Mouse (Mus musculus): ENCODE data around the gene St6gal1. TPM values are rescaled to one million over a fixed set of nuclear protein-coding genes. Genes with fewer than 3 reads are reported as not detected.
A peak's percentile ranks its signal among the peaks of the same experiment; 100 is the strongest.

Gene St6gal1
- polyA plus RNA-seq, 1 experiment = 31.5 TPM

DNA sequence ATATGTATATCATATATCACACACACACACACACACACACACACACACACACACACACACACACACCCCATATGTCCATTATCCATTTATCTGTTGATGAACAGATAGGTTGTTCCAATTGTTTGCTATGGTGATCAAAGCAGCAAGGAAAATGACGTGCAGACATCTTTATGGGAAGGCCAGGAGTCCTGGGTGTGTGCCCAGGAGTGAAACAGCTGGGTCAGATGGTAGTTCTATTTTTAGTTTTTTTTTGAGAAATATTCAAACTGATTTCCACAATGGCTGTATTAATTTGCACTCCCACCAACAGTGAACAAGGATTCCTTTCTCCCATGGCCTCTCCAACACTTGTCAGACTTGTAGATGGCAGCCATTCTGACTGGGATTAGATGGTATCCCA lies 29.5 kb downstream of the St6gal1 start:
- no peak for DNase-seq (ENCODE audit: low read depth)
- TF ChIP-seq POLR2A (IDR thresholded peaks at IDR 0.05; ENCODE audit: borderline replicate concordance, extremely low read depth, insufficient read depth, insufficient read length, poor library complexity, severe bottlenecking) (no peak), CTCF (IDR thresholded peaks at IDR 0.05; ENCODE audit: borderline replicate concordance, extremely low read depth, insufficient read depth, insufficient read length) (no peak)

DNA sequence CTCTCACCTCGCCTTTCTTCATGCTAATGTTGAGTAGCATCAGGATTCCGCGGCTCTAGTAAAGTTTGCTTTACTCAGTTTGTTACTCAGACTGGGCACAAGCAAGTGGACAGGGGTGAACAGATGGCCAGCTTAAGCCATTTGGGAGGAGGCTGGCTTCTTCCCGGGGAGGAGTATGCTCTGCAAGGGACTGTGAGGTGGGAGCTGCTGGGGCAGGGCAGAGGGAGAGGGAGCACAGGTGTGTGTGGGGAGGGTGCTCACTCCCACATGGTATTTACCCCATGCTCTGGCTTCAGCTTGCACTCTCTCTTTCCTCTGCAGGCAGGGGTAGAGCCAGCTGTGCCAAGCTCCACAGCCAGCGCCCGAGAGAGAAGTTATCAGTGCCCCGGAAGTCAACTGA lies 32.1 kb downstream of the St6gal1 start:
- no peak for TF ChIP-seq POLR2A (IDR thresholded peaks at IDR 0.05; ENCODE audit: borderline replicate concordance, extremely low read depth, insufficient read depth, insufficient read length, poor library complexity, severe bottlenecking)
- no peak for TF ChIP-seq CTCF (IDR thresholded peaks at IDR 0.05; ENCODE audit: borderline replicate concordance, extremely low read depth, insufficient read depth, insufficient read length)
- no peak for DNase-seq (ENCODE audit: low read depth)

DNA sequence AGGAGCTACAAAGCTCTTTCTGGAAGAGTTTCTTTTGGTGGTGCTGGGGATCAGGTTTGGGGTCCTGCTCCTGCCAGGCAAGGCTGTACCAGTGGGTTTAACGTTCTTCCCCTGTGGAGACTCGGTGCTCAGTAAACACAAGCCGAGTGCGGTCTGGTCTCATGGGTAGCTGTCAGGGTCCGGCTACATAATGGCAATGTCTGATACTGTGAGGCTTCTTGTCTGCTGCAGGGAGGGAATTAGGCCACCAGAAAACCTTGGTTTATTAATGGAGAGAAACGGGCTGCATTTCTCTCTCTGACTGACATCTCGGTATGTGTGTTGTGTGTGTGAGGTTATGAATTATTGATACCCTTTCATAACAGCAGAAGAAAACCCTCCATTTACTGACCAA lies 33.9 kb downstream of the St6gal1 start:
- no peak for TF ChIP-seq CTCF (IDR thresholded peaks at IDR 0.05; ENCODE audit: borderline replicate concordance, extremely low read depth, insufficient read depth, insufficient read length)
- TF ChIP-seq POLR2A (IDR thresholded peaks at IDR 0.05; ENCODE audit: borderline replicate concordance, extremely low read depth, insufficient read depth, insufficient read length, poor library complexity, severe bottlenecking) = no peak

DNA sequence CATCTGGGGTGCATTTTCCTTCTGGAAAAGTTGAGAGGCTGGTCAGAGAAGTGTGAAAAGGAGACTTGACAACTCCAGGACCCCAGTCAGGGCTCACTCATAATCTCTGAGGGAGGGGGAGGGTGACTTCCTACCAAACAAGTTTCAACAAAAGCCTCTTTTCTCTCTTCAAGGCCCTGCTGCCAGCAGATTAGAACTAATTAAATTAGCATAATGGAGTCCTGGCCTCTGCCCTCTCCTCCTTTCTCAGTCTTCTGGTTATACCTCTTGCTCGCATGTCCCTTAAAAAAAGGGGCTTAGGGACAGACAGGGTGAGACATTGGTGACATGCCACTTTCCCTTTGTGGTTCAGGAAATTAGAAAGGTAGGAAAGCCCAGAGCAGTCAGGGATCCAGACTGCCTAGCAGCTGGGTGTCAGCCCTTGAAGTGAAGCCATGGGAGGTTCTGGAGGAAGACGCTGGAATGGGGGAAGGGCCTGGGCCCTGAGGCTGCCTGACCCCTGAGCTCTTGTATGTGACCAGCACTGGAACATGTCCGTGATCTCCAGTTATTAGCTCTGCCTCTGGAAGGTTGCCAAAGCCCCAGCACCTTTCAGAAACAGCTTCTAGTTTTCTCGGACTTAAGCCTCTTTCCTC lies 34.4 kb downstream of the St6gal1 start:
- peak; percentile 75 for DNase-seq (ENCODE audit: low read depth)
- TF ChIP-seq CTCF (IDR thresholded peaks at IDR 0.05; ENCODE audit: borderline replicate concordance, extremely low read depth, insufficient read depth, insufficient read length) (no peak), POLR2A (IDR thresholded peaks at IDR 0.05; ENCODE audit: borderline replicate concordance, extremely low read depth, insufficient read depth, insufficient read length, poor library complexity, severe bottlenecking) (no peak)

More for the DNA sequence above, 33.9 kb downstream of the St6gal1 start:
- DNase-seq (ENCODE audit: low read depth) = peak; percentile 52

DNA sequence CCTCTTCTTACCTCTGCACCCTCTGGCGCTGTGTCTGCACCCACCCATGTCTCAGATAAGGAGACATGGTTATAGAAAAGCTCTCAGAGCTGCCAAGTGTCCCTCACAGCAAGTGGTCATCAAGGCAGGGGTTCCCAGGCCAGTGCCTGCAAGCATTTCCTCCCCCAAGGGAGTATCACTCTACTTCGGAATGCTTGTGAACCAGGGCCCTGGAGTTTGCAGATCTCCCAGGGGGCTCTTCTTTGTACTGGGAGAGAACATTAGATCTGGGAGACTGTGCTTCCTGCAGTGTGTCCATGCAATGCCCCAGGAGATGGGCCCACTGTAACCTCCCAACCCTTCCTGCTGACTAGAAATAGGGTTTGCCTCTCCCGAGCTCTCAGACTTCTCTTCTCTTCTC lies 35.0 kb downstream of the St6gal1 start:
- TF ChIP-seq CTCF (IDR thresholded peaks at IDR 0.05; ENCODE audit: borderline replicate concordance, extremely low read depth, insufficient read depth, insufficient read length) = no peak
- TF ChIP-seq POLR2A (IDR thresholded peaks at IDR 0.05; ENCODE audit: borderline replicate concordance, extremely low read depth, insufficient read depth, insufficient read length, poor library complexity, severe bottlenecking) = no peak
- DNase-seq (ENCODE audit: low read depth) = no peak

GRCm38 (mm10) chr16:23262131-23262768 lies 37.7 kb downstream of the St6gal1 start:
- TF ChIP-seq POLR2A (IDR thresholded peaks at IDR 0.05; ENCODE audit: borderline replicate concordance, extremely low read depth, insufficient read depth, insufficient read length, poor library complexity, severe bottlenecking) (no peak), CTCF (IDR thresholded peaks at IDR 0.05; ENCODE audit: borderline replicate concordance, extremely low read depth, insufficient read depth, insufficient read length) (no peak)
- no peak for DNase-seq (ENCODE audit: low read depth)

DNA sequence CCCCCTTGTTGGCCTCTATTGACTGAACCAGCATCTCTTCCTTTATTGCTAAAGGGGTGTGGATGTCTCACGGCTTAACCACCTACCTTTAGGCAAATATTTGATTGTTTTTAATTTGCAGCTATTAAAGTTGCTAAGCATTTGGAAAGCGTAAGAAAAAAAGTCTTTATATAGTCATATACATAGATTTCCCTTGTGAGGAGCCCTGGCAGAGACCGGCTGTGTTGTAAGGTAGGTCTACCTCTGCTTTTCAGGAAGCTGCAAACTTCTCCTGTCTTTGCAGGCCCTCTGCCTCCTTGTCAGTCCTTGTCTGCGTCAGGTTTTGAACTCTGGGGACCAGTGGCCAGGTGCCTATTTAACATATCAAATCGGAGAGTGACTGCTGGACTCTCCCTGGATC lies 38.3 kb downstream of the St6gal1 start:
- TF ChIP-seq CTCF (IDR thresholded peaks at IDR 0.05; ENCODE audit: borderline replicate concordance, extremely low read depth, insufficient read depth, insufficient read length) (no peak), POLR2A (IDR thresholded peaks at IDR 0.05; ENCODE audit: borderline replicate concordance, extremely low read depth, insufficient read depth, insufficient read length, poor library complexity, severe bottlenecking) (no peak)

DNA sequence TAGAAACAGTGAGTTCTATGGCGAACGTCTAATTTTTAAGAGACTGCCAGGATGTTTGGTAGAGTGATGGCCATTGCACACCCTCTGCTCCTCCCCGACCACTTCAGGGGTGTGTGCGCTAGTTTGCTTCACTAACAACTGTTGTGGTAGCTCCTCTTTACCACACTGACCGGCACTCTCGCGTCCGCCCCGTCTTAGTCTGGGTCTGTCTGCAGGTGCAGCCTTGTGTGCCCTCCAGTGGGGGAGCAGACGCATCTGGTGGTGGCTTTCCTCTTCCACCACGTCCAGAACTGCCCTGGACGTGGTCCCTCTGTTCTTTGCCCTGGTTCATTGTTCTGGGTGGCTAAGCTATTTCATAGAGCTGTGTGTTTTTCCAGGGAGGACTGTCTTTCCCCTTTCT lies 40.5 kb downstream of the St6gal1 start:
- no peak for DNase-seq (ENCODE audit: low read depth)
- TF ChIP-seq CTCF (IDR thresholded peaks at IDR 0.05; ENCODE audit: borderline replicate concordance, extremely low read depth, insufficient read depth, insufficient read length) (no peak), POLR2A (IDR thresholded peaks at IDR 0.05; ENCODE audit: borderline replicate concordance, extremely low read depth, insufficient read depth, insufficient read length, poor library complexity, severe bottlenecking) (no peak)

More for the DNA sequence above, 38.3 kb downstream of the St6gal1 start:
- DNase-seq (ENCODE audit: low read depth) = no peak

DNA sequence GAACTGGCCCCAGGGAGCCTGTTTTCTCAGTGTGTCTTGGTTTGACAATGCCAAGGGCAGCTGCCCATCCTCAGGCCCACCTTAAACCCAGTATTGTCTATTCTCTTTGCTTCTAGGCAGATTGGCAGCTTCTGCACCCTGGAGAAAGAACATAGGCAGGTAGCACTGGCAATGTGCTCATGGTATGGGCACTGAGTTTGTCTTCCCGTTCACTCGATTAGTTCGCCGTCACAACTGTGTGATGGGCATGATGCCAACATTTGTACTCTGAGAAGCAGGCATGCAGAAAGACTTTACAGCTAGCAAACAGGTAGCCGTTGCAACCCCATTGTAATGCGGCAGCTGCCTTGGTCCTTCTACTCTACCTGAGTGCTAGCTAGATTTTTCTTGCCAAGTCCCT lies 40.9 kb downstream of the St6gal1 start:
- TF ChIP-seq CTCF (IDR thresholded peaks at IDR 0.05; ENCODE audit: borderline replicate concordance, extremely low read depth, insufficient read depth, insufficient read length) = no peak
- TF ChIP-seq POLR2A (IDR thresholded peaks at IDR 0.05; ENCODE audit: borderline replicate concordance, extremely low read depth, insufficient read depth, insufficient read length, poor library complexity, severe bottlenecking) = no peak
- peak; percentile 49 for DNase-seq (ENCODE audit: low read depth)

DNA sequence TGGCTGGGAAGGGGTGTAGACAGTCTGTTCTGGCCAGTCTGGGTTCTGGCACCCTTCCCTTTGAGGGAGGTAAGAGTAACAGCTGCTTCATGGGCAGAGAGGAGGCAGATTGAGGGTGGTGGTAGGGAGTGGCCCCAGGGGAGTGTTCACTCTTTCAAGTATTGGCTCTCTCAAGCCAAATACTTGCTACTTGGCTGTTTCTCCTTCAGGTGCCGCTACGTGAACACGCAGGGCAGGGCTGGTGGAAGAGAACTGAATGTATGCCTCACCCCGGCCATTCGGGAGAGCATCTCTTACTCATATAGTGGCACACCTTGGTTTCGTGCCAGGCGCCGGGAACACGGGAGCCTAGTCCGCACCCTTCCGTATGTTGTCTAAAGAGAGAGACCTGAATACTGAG lies 41.8 kb downstream of the St6gal1 start:
- no peak for DNase-seq (ENCODE audit: low read depth)
- TF ChIP-seq POLR2A (IDR thresholded peaks at IDR 0.05; ENCODE audit: borderline replicate concordance, extremely low read depth, insufficient read depth, insufficient read length, poor library complexity, severe bottlenecking) (no peak), CTCF (IDR thresholded peaks at IDR 0.05; ENCODE audit: borderline replicate concordance, extremely low read depth, insufficient read depth, insufficient read length) (no peak)

DNA sequence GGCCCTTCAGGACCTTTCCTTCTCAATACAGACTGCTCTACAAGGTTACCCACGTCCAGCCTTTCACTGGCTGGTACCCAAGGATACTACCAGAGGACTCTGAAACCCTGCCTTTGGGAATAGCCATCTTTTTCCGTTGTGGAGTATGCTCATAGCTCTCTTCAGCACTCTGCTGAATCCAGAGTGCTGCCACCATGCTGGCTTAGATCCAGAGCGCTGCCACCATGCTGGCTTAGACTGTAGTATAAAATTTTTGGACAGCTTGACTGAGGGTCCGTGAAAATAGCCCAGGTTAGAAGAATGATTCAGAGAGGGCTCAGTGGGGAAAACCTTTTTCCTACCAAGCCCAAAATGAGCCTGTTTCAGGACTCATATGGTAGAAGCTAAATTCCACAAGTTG lies 42.4 kb downstream of the St6gal1 start:
- TF ChIP-seq POLR2A (IDR thresholded peaks at IDR 0.05; ENCODE audit: borderline replicate concordance, extremely low read depth, insufficient read depth, insufficient read length, poor library complexity, severe bottlenecking) (no peak), CTCF (IDR thresholded peaks at IDR 0.05; ENCODE audit: borderline replicate concordance, extremely low read depth, insufficient read depth, insufficient read length) (no peak)
- no peak for DNase-seq (ENCODE audit: low read depth)

DNA sequence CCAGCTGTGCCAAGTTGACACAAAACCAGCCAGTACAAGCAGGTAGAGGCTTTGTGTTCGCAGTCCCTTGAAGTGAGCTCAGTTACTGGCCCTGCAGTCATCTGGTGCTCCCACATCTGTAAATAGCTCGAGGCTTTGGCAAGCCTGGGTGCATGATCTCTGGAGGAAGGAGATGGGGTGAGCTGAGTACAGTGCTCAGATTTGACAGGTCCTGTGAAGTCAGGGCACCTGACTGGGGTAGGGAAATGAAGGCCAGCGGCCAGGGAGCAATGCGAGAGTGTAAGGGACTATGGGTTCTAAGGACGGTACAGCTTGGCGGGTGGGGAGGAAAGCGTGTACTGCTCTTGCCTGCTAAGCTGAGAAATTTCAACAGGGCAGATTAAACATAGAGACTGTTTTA lies 43.7 kb downstream of the St6gal1 start:
- DNase-seq (ENCODE audit: low read depth) = no peak
- TF ChIP-seq POLR2A (IDR thresholded peaks at IDR 0.05; ENCODE audit: borderline replicate concordance, extremely low read depth, insufficient read depth, insufficient read length, poor library complexity, severe bottlenecking) (no peak), CTCF (IDR thresholded peaks at IDR 0.05; ENCODE audit: borderline replicate concordance, extremely low read depth, insufficient read depth, insufficient read length) (no peak)

Measured in brain, embryonic 14.5 days (tissue).